Mouse (Mus musculus) right cerebral cortex, postnatal 10 days (tissue): ENCODE measurements at regions not wholly inside any gene's neighbourhood (a gene's known extent, or its start where the extent isn't known, plus 50 kb on each side); places are given as distances from the start of the nearest gene placed in this dataset.
A peak's percentile ranks its signal among the peaks of the same experiment; 100 is the strongest.

ENCODE experiments used
- DNase-seq, 2 experiments: peaks; one replicate each; pipeline ENCODE4 v3.0.0; 2021; ENCODE audit warnings: low spot score in 2 of 2

- no peak for DNase-seq
These were observed 715.8 kb upstream of the Arpp21 start for GRCm38 (mm10) chr9:112951567-112951966.

- DNase-seq: no peak
These were observed 714.3 kb upstream of the Arpp21 start for GRCm38 (mm10) chr9:112950056-112950455.

- no peak for DNase-seq
These were observed 703.0 kb upstream of the Arpp21 start for GRCm38 (mm10) chr9:112938781-112939180.

GRCm38 (mm10) chr9:112909311-112910101, 673.8 kb upstream of the Arpp21 start:
- DNase-seq: peak; percentile 38 to 45

- peak in 1 of 2 experiments; percentile 29 for DNase-seq
These were observed 670.2 kb upstream of the Arpp21 start for GRCm38 (mm10) chr9:112905955-112906354.

GRCm38 (mm10) chr9:112864921-112865320, 629.2 kb upstream of the Arpp21 start:
- peak; percentile 28 to 65 for DNase-seq

GRCm38 (mm10) chr9:112861136-112861535, 625.4 kb upstream of the Arpp21 start:
- DNase-seq: peak in 1 of 2 experiments; percentile 34

GRCm38 (mm10) chr9:112860307-112860893, 624.7 kb upstream of the Arpp21 start:
- peak; percentile 32 to 49 for DNase-seq

GRCm38 (mm10) chr9:112841473-112841872, 605.7 kb upstream of the Arpp21 start:
- DNase-seq: no peak

- DNase-seq: no peak
These were observed 603.5 kb upstream of the Arpp21 start for GRCm38 (mm10) chr9:112839071-112839793.

GRCm38 (mm10) chr9:112837563-112837962, 601.8 kb upstream of the Arpp21 start:
- no peak for DNase-seq

GRCm38 (mm10) chr9:112834441-112835245, 598.9 kb upstream of the Arpp21 start:
- no peak for DNase-seq

GRCm38 (mm10) chr9:112831102-112831501, 595.4 kb upstream of the Arpp21 start:
- no peak for DNase-seq

- no peak for DNase-seq
These were observed 592.9 kb upstream of the Arpp21 start for GRCm38 (mm10) chr9:112828602-112829001.

GRCm38 (mm10) chr9:112826592-112826991, 590.9 kb upstream of the Arpp21 start:
- DNase-seq: no peak

GRCm38 (mm10) chr9:112821940-112822339, 586.2 kb upstream of the Arpp21 start:
- DNase-seq: no peak

- DNase-seq: no peak
These were observed 576.2 kb upstream of the Arpp21 start for GRCm38 (mm10) chr9:112811946-112812345.

GRCm38 (mm10) chr9:112799583-112800220, 564.0 kb upstream of the Arpp21 start:
- no peak for DNase-seq

- no peak for DNase-seq
These were observed 557.8 kb upstream of the Arpp21 start for GRCm38 (mm10) chr9:112793537-112793936.

- no peak for DNase-seq
These were observed 536.2 kb upstream of the Arpp21 start for GRCm38 (mm10) chr9:112771981-112772380.

- DNase-seq: peak in 1 of 2 experiments; percentile 52
These were observed 508.9 kb upstream of the Arpp21 start for GRCm38 (mm10) chr9:112744616-112745015.
